Mouse (Mus musculus) limb, embryonic 14.5 days (tissue): Measurements from ENCODE around the gene Prickle1. TPM values are rescaled to one million over a fixed set of nuclear protein-coding genes. Genes with fewer than 3 reads are reported as not detected.

Experiments
- ATAC-seq: fragments of 200-750 bp; cut with Nextera tagmentation; 2 replicates; pipeline ENCODE4 v1.8.0; 2017; ENCODE audit warnings: low read depth, moderate number of reproducible peaks, moderate TSS enrichment; ENCODE audit not compliant: low FRiP score
- DNase-seq: peaks from one replicate; pipeline ENCODE4 v3.0.0-alpha.2; 2015; ENCODE audit warnings: low spot score
- H3K27ac ChIP-seq: fragments of 300-500 bp; sonication (generic); replicated peaks from 2 replicates; pipeline ENCODE4 v1.5.1; 2014; ENCODE audit warnings: low read depth, mild to moderate bottlenecking, low read length, moderate library complexity, mixed read lengths
- H3K27me3 ChIP-seq: fragments of 300-500 bp; sonication (generic); 2 replicates; pipeline ENCODE4 v1.6.1; 2014; ENCODE audit warnings: low read length, mixed read lengths; ENCODE audit not compliant: control insufficient read depth, insufficient read depth
- H3K36me3 ChIP-seq: fragments of 300-500 bp; sonication (generic); 2 replicates; pipeline ENCODE4 v1.6.1; 2014; ENCODE audit warnings: mild to moderate bottlenecking, low read length, moderate library complexity, mixed read lengths; ENCODE audit not compliant: control insufficient read depth, insufficient read depth
- H3K4me1 ChIP-seq: fragments of 300-500 bp; sonication (generic); 2 replicates; pipeline ENCODE4 v1.6.1; 2014; ENCODE audit warnings: antibody characterized with exemption, low read length, mixed read lengths; ENCODE audit not compliant: control insufficient read depth, insufficient read depth
- H3K4me2 ChIP-seq: fragments of 300-500 bp; sonication (generic); replicated peaks from 2 replicates; pipeline ENCODE4 v1.6.1; 2014; ENCODE audit warnings: low read depth, mild to moderate bottlenecking, low read length, moderate library complexity; ENCODE audit not compliant: severe bottlenecking
- H3K4me3 ChIP-seq: fragments of 300-500 bp; sonication (generic); replicated peaks from 2 replicates; pipeline ENCODE4 v1.5.1; 2014; ENCODE audit warnings: low read length
- H3K9ac ChIP-seq: fragments of 300-500 bp; sonication (generic); 2 replicates; pipeline ENCODE4 v1.6.1; 2014; ENCODE audit warnings: mild to moderate bottlenecking, low read depth, low read length, moderate library complexity; ENCODE audit not compliant: severe bottlenecking
- H3K9me3 ChIP-seq: fragments of 300-500 bp; sonication (generic); 2 replicates; pipeline ENCODE4 v1.6.1; 2016; ENCODE audit warnings: low read length; ENCODE audit not compliant: control insufficient read depth
- POLR2A ChIP-seq: fragments of 200-500 bp; IDR thresholded peaks from 2 replicates; pipeline ENCODE4 v1.8.0; 2012; ENCODE audit warnings: inconsistent platforms, mild to moderate bottlenecking, moderate library complexity, borderline replicate concordance; ENCODE audit not compliant: insufficient read depth, insufficient read length; ENCODE audit errors: extremely low read depth
- WGBS: fragments of 180-500 bp; shearing (Covaris S2); extraction: QIAGEN DNeasy Blood & Tissue Kit; methylation state at CpG from one replicate; pipeline ENCODE4 v1.1.7; 2014; 5-methylcytosine and 5-hydroxymethylcytosine counted together
- polyA plus RNA-seq, 2 experiments: library from polyadenylated mRNA; depleted of rRNA in 1 of 2; stranded (reverse) in 1 of 2; unstranded in 1 of 2; fragments of >200 nt; fragmentation: Nextera tagmentation in 1 of 2; extraction: Ambion mirVana in 1 of 2; gene quantifications; 2 replicates each; pipeline versions ENCODE4 v1.2.1 to v1.2.3; 2012 to 2014

Prickle1 gene
- polyA plus RNA-seq, 2 experiments, result 31.4 to 54.0 TPM

GRCm38 (mm10) chr15:93472089-93472488 is 123.6 kb downstream of the Prickle1 start:
- 71% methylated on average over 1 of the region's 1 CpGs for WGBS
- ATAC-seq, result no peak
- Histone ChIP-seq H3K4me2 (no peak overlapping the region), H3K27ac (no peak overlapping the region), H3K9me3 (no peaks in the 10 kb centered on the region), H3K9ac (no peak overlapping the region), H3K27me3 (no peaks in the 10 kb centered on the region), H3K36me3 (peaks cover 7% of the 10 kb centered on the region; the same call in 1 of the 2 replicates), H3K4me1 (0 out of 2 replicates have a peak, but pooled peaks cover 5% of the 10 kb centered on the region), H3K4me3 (no peak overlapping the region)
- TF ChIP-seq POLR2A, result no peak
- no peak for DNase-seq

GRCm38 (mm10) chr15:93471651-93472050 is 124.0 kb downstream of the Prickle1 start:
- no peak for TF ChIP-seq POLR2A
- 70% methylated on average over 12 of the region's 12 CpGs for WGBS
- H3K4me2 ChIP-seq, result no peak overlapping the region

DNA sequence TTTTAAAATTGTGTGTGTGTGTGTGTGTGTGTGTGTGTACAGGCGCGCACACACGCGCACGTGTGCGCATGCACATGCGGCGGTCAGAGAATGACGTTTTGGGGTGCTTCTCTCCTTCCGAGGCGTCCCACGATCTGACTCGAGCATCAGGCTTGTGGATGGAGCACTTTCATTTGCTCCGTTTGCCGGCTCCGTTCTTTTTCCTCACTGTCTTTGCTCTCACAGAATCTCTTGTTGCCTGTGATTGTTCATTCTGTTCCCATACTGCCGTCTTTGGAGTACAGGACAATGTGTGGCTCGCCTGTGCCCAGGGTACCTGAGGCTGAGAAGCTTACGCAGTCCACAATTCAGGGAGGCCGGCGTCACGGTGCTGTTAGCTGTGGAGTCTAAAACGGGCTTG is 134.6 kb downstream of the Prickle1 start:
- WGBS, result 96% methylated on average over 23 of the region's 23 CpGs
- no peak overlapping the region for H3K9ac ChIP-seq
- DNase-seq, result no peak
- H3K4me1 ChIP-seq, result no peaks in the 10 kb centered on the region; the same call in 1 of the 2 replicates
- H3K27me3 ChIP-seq, result no peaks in the 10 kb centered on the region
- H3K4me2 ChIP-seq, result no peak overlapping the region
- H3K27ac ChIP-seq, result no peak overlapping the region
- peaks cover 31% of the 10 kb centered on the region for H3K36me3 ChIP-seq
- no peak overlapping the region for H3K4me3 ChIP-seq
- no peak for ATAC-seq
- H3K9me3 ChIP-seq, result no peaks in the 10 kb centered on the region
- TF ChIP-seq POLR2A, result no peak

More at GRCm38 (mm10) chr15:93471651-93472050, 124.0 kb downstream of the Prickle1 start:
- ATAC-seq (no peak), DNase-seq (no peak)
- Histone ChIP-seq H3K4me1 (0 out of 2 replicates have a peak, but pooled peaks cover under 1% of the 10 kb centered on the region), H3K9me3 (no peaks in the 10 kb centered on the region), H3K36me3 (peaks cover 9% of the 10 kb centered on the region; the same call in 1 of the 2 replicates), H3K4me3 (no peak overlapping the region), H3K27ac (no peak overlapping the region), H3K27me3 (no peaks in the 10 kb centered on the region), H3K9ac (no peak overlapping the region)

GRCm38 (mm10) chr15:93459422-93459821 is 136.3 kb downstream of the Prickle1 start:
- Histone ChIP-seq H3K9ac (no peak overlapping the region), H3K9me3 (no peaks in the 10 kb centered on the region), H3K36me3 (peaks cover 25% of the 10 kb centered on the region), H3K27me3 (no peaks in the 10 kb centered on the region), H3K4me2 (no peak overlapping the region), H3K4me3 (no peak overlapping the region), H3K27ac (no peak overlapping the region), H3K4me1 (no peaks in the 10 kb centered on the region; the same call in 1 of the 2 replicates)
- ATAC-seq (no peak), DNase-seq (no peak)
- WGBS, result 52% methylated on average over 5 of the region's 5 CpGs
- no peak for TF ChIP-seq POLR2A

DNA sequence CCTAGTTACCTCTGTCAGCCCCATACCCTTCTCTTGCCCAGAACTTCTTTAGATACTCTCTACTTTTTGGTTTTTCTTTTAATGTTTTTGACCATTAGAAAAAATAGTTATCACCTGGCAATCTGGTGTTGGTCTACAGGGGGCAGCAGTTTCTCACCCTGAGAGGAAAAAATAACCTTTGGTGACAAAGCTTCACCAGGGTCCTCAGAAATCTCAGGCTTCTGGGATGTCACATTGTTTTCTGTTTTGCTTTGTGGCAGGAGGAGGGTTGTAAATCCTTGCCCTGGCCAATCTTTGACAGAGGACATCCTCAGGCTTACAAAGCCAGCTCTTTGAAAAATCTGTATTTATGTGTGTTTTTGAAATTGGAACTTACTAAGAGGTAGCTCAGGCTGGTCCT is 139.7 kb downstream of the Prickle1 start:
- no peak for ATAC-seq
- H3K9me3 ChIP-seq, result no peaks in the 10 kb centered on the region
- H3K27ac ChIP-seq, result no peak overlapping the region
- no peaks in the 10 kb centered on the region for H3K27me3 ChIP-seq
- DNase-seq, result no peak
- no peak overlapping the region for H3K4me2 ChIP-seq
- H3K4me3 ChIP-seq, result no peak overlapping the region
- TF ChIP-seq POLR2A, result no peak
- H3K9ac ChIP-seq, result no peak overlapping the region
- peaks cover 17% of the 10 kb centered on the region for H3K36me3 ChIP-seq
- no peaks in the 10 kb centered on the region; the same call in 1 of the 2 replicates for H3K4me1 ChIP-seq

- Histone ChIP-seq H3K36me3 (peaks cover 15% of the 10 kb centered on the region), H3K4me1 (no peaks in the 10 kb centered on the region), H3K27ac (no peak overlapping the region), H3K4me2 (no peak overlapping the region), H3K9ac (no peak overlapping the region), H3K4me3 (no peak overlapping the region), H3K9me3 (no peaks in the 10 kb centered on the region), H3K27me3 (no peaks in the 10 kb centered on the region)
- DNase-seq, result no peak
- no peak for TF ChIP-seq POLR2A
- ATAC-seq, result no peak
- WGBS, result 85% methylated on average over 1 of the region's 1 CpGs
Observed at GRCm38 (mm10) chr15:93453296-93453695, 142.4 kb downstream of the Prickle1 start.

Other genes starting within 250 kb of the Prickle1 start
- 76.4 and 119 TPM in 2 replicates for gene Zcrb1, start 197.6 kb downstream of the Prickle1 start, polyA plus RNA-seq (2012; rRNA removed)
- 118 and 123 TPM in 2 replicates for gene Zcrb1, start 197.6 kb downstream of the Prickle1 start, polyA plus RNA-seq (2014; fragmentation: Nextera tagmentation; extraction: Ambion mirVana)
- 28.9 and 32.5 TPM in 2 replicates for gene Pphln1, start 197.5 kb downstream of the Prickle1 start, polyA plus RNA-seq (2012; rRNA removed)
- 20.6 and 26.1 TPM in 2 replicates for gene Pphln1, start 197.5 kb downstream of the Prickle1 start, polyA plus RNA-seq (2014; fragmentation: Nextera tagmentation; extraction: Ambion mirVana)